Mouse (Mus musculus): Measurements from ENCODE around the gene Efcab6.

- TF ChIP-seq CTCF (IDR thresholded peaks at IDR 0.05; ENCODE audit: extremely low read depth, insufficient read length, insufficient replicate concordance, low read depth, low read length) (no peak), POLR2A (IDR thresholded peaks at IDR 0.05; ENCODE audit: low read depth, low read length) (no peak)
Measured at GRCm38 (mm10) chr15:83958376-83958775, 106.8 kb downstream of the Efcab6 start.
